Mouse (Mus musculus): ENCODE data around the gene Casp7. TPM values are rescaled to one million over a fixed set of nuclear protein-coding genes. Genes with fewer than 3 reads are reported as not detected.

Casp7 gene
- total RNA-seq, 2 experiments from 2014 or later = 2.9 to 3.1 TPM

DNA sequence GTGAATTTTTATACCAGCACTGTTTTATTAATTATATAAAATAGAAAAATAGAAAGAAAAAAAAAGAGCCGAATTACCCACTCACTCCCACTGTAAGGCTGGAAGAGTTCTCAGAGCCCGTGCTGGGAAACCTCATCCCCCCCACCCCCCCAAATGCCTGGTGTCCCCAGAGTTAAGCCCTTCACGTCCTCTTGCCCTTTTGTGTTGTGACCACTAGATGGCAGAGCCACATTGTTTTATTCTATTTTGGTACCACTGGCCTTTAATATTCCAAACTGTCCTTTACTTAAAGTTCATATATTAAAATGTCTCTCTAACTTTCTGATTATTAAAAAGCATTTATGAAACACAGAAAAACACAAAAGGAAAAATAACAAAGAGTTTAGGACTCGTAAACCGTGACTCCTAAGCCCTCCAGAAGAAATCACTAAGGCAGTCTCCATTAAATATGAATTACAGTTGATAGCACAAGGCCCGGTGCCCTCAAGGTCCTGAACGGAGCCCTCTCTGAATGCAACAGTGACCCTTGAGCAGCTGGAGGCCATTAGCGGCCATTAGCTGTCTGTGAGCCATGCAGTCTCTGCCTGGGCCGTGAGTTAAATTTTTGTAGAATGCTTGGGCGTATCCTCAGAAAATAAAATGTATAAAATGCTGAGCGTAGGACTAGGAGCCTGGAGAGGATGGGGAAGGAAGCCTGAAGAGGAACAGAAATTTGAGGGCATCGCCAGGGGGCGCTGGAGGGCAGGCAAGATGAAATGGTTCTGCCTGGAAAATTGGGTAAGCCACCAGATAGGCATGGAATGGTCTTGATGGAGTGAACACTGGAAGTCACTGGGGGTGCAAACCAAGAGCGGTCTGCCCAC, 25.8 kb downstream of the Casp7 start:
- DNase-seq (ENCODE audit: low spot score in 2 of 2) = peak; percentile 96 to 98

DNA sequence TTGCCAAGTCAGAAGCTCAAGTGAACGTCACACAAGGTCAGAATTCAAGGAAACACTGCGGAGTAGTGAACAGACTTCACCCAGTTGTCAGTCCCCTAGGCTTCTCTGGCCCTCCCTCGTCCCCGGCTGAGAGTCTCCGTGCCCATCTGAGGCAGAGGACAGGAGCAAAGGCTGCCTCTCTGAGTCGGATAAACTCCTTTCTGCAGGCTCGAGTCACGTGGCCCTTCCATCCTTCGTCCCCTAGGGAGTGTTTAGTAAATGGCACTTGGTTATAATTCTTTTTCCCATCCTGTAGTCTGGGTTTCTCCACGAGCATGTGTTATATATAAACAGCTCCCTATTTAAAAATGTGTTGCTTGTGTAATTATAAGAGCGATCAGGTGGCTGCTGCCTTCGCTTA, 26.4 kb downstream of the Casp7 start:
- peak in 1 of 2 experiments; percentile 43 for DNase-seq (ENCODE audit: low spot score in 2 of 2)

DNA sequence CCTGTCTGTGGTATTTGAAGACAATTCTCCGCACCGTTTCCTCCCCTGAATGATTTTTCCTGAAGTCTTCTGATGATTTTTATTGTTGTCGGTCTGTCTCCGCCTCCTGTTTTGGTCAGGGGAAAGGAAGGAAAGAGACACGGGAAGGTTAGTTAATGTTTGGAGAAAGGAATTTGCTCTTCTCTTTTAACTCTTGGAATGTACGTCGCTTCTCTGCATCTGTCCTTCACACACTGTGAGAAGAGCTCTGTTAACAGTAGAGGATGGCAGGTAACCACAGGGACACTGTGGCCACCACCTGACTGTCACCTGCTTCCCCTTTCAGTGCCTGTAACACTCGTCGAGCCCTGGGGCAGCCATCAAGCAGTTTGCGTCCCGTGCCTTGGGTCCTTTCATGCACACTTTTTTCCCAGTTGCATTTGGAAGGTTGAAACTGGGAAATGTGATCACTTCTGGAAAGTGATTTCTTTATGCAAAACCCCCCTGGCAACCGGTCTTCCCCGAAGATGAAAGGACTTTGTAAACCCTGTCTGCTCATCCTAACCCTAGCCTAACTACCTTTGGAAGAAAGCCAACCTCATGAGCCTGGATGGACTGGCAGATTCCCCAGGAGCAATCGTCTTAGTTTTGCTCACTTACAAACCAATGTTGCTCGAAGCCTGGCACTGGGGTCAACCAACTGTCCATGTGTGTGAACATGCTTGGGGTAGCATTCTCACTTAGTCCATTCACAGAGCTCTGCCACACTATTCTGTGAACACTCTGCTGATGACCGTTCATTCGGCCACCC, 27.9 kb downstream of the Casp7 start:
- no peak for DNase-seq (ENCODE audit: low spot score in 2 of 2)

- DNase-seq (ENCODE audit: low spot score in 2 of 2) = no peak
Measured at GRCm38 (mm10) chr19:56425492-56425891, 28.6 kb downstream of the Casp7 start.

DNA sequence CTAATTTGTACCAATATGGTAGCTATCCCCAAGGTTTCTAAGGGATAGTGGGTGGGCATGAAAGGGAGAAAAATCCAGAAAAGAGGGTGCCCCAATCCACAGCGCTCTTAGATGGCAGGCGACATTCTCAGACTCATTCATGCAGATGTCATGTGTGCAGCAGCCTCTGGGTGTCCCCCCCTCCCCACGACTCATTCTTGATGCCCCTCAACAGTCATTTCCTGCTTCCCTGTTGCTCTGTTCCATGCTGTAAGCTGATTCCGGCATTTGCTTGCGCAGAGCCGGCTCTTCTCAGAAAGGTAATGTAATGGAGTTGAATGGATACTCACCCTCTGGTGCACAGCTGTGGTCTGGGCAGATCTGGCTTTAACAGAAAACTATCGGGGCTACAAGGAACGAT, 33.4 kb downstream of the Casp7 start:
- DNase-seq (ENCODE audit: low spot score in 2 of 2) = no peak

GRCm38 (mm10) chr19:56432706-56433105, 35.8 kb downstream of the Casp7 start:
- DNase-seq (ENCODE audit: low spot score in 2 of 2) = no peak

DNA sequence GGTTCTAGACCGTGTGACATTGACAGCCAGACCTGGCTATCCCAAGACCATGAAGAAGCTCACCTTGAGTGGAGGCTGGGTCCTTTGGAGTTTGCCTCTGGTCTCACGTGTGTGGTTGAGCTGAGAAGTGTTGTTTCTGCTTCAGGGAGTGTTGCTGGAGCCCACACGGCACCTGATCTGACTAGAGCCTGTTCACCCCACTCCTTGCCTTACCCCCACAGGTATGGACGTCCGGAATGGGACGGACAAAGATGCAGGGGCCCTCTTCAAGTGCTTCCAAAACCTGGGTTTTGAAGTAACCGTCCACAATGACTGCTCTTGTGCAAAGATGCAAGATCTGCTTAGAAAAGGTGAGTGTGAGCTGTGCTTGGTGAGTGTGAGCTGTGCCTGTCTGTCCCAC, 36.7 kb downstream of the Casp7 start:
- DNase-seq (ENCODE audit: low spot score in 2 of 2) = no peak

GRCm38 (mm10) chr19:56436380-56436779, 39.5 kb downstream of the Casp7 start:
- DNase-seq (ENCODE audit: low spot score in 2 of 2) = no peak

DNA sequence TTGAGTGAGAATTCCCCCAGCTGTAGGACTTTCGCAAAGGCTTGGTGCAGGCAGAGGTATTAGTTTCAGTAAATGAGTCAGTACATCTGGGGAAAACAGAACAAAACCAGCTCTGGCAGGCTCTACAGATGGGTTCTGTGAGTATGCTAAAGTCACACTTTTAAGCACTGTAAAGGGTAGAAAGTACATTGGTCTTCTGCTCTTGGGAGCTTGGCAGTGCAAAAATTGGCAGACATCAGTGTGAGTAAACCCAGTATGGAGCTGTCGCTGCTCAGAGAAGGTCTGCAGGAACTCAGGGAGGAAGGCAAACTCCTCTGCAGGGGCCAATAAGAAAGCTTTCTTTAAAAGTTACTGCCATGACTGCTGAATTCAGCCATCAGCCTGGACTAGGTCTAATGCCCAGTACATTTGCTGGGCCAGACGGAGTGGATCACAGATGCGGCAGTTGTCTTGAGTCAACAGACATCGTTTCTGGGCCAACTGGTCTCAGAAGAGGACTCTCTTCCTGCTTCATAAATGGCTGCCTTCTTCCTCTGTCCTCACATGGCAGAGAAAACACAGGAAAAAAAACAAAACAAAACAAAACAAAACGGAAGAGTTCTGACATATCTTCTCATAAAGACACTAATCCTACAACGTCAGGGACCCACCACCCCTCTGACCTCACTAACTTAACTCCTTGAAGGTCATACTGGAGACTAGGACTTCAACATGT, 41.6 kb downstream of the Casp7 start:
- no peak for DNase-seq (ENCODE audit: low spot score in 2 of 2)

GRCm38 (mm10) chr19:56439072-56439434, 42.1 kb downstream of the Casp7 start:
- no peak for DNase-seq (ENCODE audit: low spot score in 2 of 2)

DNA sequence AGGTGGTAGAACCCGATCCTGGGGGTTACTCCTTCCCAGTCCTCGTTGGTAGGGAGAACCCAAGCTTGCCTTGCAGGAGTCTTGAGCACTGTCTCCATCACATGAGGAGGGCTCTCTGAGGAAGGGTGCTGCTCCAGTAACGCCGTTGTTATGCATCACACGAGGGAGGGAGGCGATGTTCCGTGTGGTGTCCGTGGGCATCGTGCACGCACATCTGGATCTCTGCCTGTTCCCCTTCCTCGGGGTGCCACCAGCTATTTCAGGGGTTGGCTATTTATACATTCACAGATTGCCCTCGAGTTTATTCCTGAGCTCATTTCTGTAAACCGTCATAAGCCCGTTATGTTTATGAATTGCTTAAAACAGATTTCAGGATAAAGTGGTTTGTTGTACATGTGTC, 46.5 kb downstream of the Casp7 start:
- DNase-seq (ENCODE audit: low spot score in 2 of 2) = no peak

GRCm38 (mm10) chr19:56448784-56449183, 51.9 kb downstream of the Casp7 start:
- DNase-seq (ENCODE audit: low spot score in 2 of 2) = no peak

DNA sequence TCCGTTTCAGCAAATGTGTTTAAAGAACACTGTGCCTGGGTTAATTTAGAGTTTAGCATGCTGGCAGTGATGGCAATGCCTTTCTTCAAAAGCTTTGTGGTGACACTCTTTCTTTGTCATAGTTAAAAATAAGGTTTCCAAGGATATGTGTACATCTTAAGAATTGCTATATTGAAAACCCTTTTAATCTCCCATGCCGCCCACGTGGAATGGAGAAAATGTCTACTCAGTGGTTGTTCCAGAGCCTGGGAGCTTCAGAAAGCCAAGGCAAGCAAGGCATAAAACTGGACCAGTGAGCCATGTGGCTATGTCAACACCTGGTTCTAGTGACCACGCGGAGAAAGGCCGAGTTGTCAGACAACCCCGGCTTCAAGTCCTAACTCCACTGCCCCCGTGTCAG, 52.6 kb downstream of the Casp7 start:
- DNase-seq (ENCODE audit: low spot score in 2 of 2) = peak; percentile 53 to 54

GRCm38 (mm10) chr19:56450892-56451291, 54.0 kb downstream of the Casp7 start:
- DNase-seq (ENCODE audit: low spot score in 2 of 2) = peak; percentile 24 to 46

GRCm38 (mm10) chr19:56451867-56452266, 54.9 kb downstream of the Casp7 start:
- DNase-seq (ENCODE audit: low spot score in 2 of 2) = peak in 1 of 2 experiments; percentile 31

- no peak for DNase-seq (ENCODE audit: low spot score in 2 of 2)
Measured at GRCm38 (mm10) chr19:56452421-56452820, 55.5 kb downstream of the Casp7 start.

- no peak for DNase-seq (ENCODE audit: low spot score in 2 of 2)
Measured at GRCm38 (mm10) chr19:56454862-56455261, 57.9 kb downstream of the Casp7 start.

DNA sequence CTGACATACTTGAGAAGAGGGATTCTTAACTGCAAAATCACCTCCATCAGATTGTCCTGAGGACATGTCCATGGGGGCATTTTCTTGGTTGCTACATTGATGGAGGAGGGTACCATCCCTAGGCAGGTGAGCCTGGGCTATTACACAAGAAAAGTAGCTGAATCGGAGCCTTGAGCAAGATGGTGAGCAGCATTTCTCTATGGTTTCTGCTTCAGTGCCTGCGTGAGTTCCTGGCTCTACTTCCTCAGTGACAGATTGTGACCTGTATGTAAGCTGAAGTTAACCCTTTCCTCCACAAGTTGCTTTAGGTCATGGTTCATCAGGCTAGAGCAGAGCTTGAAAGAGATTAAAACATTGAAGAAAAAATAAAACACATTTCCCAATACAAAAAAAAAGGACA, 58.4 kb downstream of the Casp7 start:
- DNase-seq (ENCODE audit: low spot score in 2 of 2) = no peak

- DNase-seq (ENCODE audit: low spot score in 2 of 2) = no peak
Measured at GRCm38 (mm10) chr19:56457569-56457968, 60.6 kb downstream of the Casp7 start.

DNA sequence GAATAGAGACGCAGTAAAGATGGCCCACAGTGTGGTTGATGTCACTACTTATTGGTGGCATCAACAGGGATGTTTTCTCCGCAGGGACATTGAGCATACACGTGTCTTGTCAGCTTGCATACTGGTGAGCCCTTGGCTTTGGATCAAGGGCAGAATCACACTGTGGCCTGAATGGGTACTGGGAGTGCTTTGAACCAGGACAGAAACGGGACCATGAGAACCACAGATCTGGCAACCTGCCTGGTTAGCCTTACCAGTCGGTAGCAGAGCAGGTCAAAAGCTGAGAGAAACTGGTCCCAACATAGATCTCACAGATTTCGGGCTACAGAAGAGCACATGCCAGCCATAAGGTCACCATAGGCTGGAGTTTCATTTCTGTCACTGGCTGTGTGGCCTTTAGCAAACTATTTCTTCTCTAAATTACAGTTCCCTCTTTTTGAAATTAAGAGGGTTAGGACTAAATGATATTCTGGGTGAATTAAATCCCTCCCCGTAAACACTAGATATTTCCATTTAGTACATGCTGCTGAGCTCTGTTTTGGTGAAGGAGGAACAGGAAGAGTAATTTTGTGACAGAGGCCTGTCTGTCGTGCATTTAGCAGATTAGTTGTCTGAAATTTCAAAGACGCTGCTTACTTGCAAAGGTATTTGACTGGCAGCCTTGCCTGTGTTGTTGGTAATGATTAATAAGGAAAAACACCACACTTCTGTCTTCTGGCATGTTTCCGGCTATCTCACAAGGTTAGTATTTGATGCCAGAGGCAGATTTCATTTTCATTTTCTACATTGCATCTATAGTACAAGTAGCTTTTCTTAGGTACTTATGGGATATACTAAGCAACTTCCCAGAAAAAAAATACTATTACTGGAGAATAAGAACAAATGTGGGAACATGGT, 62.5 kb downstream of the Casp7 start:
- no peak for DNase-seq (ENCODE audit: low spot score in 2 of 2)

DNA sequence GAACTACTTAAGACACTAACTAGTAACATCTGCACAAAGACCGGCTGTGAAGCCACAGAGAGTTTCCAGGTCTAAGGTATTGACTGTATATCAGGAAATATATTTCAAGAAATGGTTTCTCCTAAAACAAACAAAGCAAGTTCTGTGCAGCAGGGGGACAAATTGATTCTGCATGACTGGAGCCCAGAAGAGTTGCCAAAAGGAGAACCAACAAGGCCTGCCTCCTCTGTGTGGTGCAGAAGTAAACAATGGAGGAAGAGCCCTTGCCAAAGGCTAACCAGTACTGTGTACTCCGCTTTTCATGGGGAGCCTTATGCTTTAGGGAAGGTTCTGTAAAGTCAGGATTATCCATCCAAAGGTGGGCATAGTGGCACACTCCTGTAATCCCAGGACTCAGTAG, 63.3 kb downstream of the Casp7 start:
- no peak for DNase-seq (ENCODE audit: low spot score in 2 of 2)

All from left cerebral cortex, adult 18-20 months (tissue).